Comparison of ENCODE assay signal across 7 mouse cellular contexts in genomic region chr7:126397221-126397620, GRCm38 (mm10). TPM values are rescaled to one million over a fixed set of nuclear protein-coding genes. Genes with fewer than 3 reads are reported as not detected.
A peak's percentile ranks its signal among the peaks of the same experiment; 100 is the strongest.
DNase-seq lines count a peak whose midpoint lies in the region; ATAC-seq lines count a peak whose summit lies in the region.

No protein-coding gene starts in this region.

- H3K36me3 ChIP-seq in megakaryocyte, embryonic 14.5 days (replicated peaks; ENCODE audit: low read length) = peaks cover 15% of the 10 kb centered on the region
- H3K36me3 ChIP-seq in forebrain, embryonic 16.5 days (ENCODE audit: control insufficient read depth, insufficient read depth) = no peaks in the 10 kb centered on the region
- H3K36me3 ChIP-seq in stomach, embryonic 16.5 days (ENCODE audit: control insufficient read depth, insufficient read depth, low read length) = no peaks in the 10 kb centered on the region

- peak overlapping the region; percentile 98 for H3K4me3 ChIP-seq in megakaryocyte, embryonic 14.5 days (replicated peaks)
- no peak overlapping the region for H3K4me3 ChIP-seq in forebrain, embryonic 16.5 days (replicated peaks; ENCODE audit: low read length)
- H3K4me3 ChIP-seq in stomach, embryonic 16.5 days (replicated peaks; ENCODE audit: low read length) = no peak overlapping the region

- no peak overlapping the region; the same call in 1 of the 2 replicates for H3K27ac ChIP-seq in forebrain, embryonic 16.5 days (ENCODE audit: low read length)
- no peak overlapping the region for H3K27ac ChIP-seq in stomach, embryonic 16.5 days (ENCODE audit: low read length)

- H3K4me1 ChIP-seq in megakaryocyte, embryonic 14.5 days = peaks cover 58% of the 10 kb centered on the region
- H3K4me1 ChIP-seq in forebrain, embryonic 16.5 days (replicated peaks; ENCODE audit: control insufficient read depth, insufficient read depth, low read length) = peaks cover 10% of the 10 kb centered on the region
- peaks cover 6% of the 10 kb centered on the region; the same call in 1 of the 2 replicates for H3K4me1 ChIP-seq in stomach, embryonic 16.5 days (ENCODE audit: control insufficient read depth, insufficient read depth, low read length)

- WGBS in forebrain, embryonic 16.5 days = 52% methylated on average over 6 of the region's 6 CpGs
- 51% methylated on average over 6 of the region's 6 CpGs for WGBS in stomach, embryonic 16.5 days

- peak overlapping the region; percentile 42 for H3K4me2 ChIP-seq in forebrain, embryonic 16.5 days (ENCODE audit: low read length)
- H3K4me2 ChIP-seq in stomach, embryonic 16.5 days (ENCODE audit: low read depth, low read length) = peak overlapping the region; percentile 33

- no peak for ATAC-seq in megakaryocyte, adult 5-6 weeks (ENCODE audit: poor library complexity, severe bottlenecking)
- ATAC-seq in forebrain, embryonic 16.5 days = no peak
- ATAC-seq in stomach, embryonic 16.5 days (ENCODE audit: insufficient read depth, low FRiP score) = no peak

- intact Hi-C loops in left cerebral cortex, postnatal 10 days (cut with DNase I) = loop anchor here (2.0 kb wide), 1 partner anchor 132 kb away; no protein-coding TSS in a partner anchor
- intact Hi-C loops in left cerebral cortex, postnatal 4 days (cut with DNase I) = no loop called here

- peak; percentile 45 for DNase-seq in liver
- DNase-seq in left cerebral cortex, postnatal 10 days (ENCODE audit: extremely low spot score in 1 of 2, low spot score in 2 of 2) = no peak
- DNase-seq in left cerebral cortex, postnatal 4 days = no peak

- H3K9ac ChIP-seq in forebrain, embryonic 16.5 days (replicated peaks; ENCODE audit: low read depth, low read length) = peak overlapping the region; percentile 27; the same call in 1 of the 2 replicates
- H3K9ac ChIP-seq in stomach, embryonic 16.5 days (ENCODE audit: low read length) = no peak overlapping the region

- no peaks in the 10 kb centered on the region for H3K9me3 ChIP-seq in megakaryocyte, embryonic 14.5 days
- H3K9me3 ChIP-seq in forebrain, embryonic 16.5 days (ENCODE audit: control insufficient read depth, low read length) = no peaks in the 10 kb centered on the region
- no peaks in the 10 kb centered on the region for H3K9me3 ChIP-seq in stomach, embryonic 16.5 days (replicated peaks; ENCODE audit: control insufficient read depth, low read length)

- no peaks in the 10 kb centered on the region for H3K27me3 ChIP-seq in megakaryocyte, embryonic 14.5 days (replicated peaks)
- H3K27me3 ChIP-seq in forebrain, embryonic 16.5 days (replicated peaks; ENCODE audit: control insufficient read depth, insufficient read depth, low read length) = no peaks in the 10 kb centered on the region
- H3K27me3 ChIP-seq in stomach, embryonic 16.5 days (ENCODE audit: control insufficient read depth, insufficient read depth, low read length) = no peaks in the 10 kb centered on the region

RNA-seq across cellular contexts. Expression of gene Nfatc2ip, which starts 0.7 kb away (rescaled TPM):
- 0.79 TPM in 1 of 2 replicates, not detected in the other for polyA plus RNA-seq in megakaryocyte, embryonic 14.5 days (2012; ENCODE audit: insufficient read depth, low replicate concordance)
- 10.1 and 11.7 TPM in 2 replicates for total RNA-seq in megakaryocyte, adult 5-6 weeks (2015)
- total RNA-seq in megakaryocyte, adult 5-6 weeks (2017) = 13.9 and 16.6 TPM in 2 replicates
- 2.6 and 2.9 TPM in 2 replicates for polyA plus RNA-seq in forebrain, embryonic 16.5 days (2015; fragmentation: Nextera tagmentation; extraction: Ambion mirVana)
- 1.1 and 1.4 TPM in 2 replicates for polyA plus RNA-seq in stomach, embryonic 16.5 days (2015; fragmentation: Nextera tagmentation; extraction: Ambion mirVana)
- total RNA-seq in left cerebral cortex, postnatal 10 days (2021) = 1 to 10 TPM; 8.0 to 8.2 TPM
- 10 to 100 TPM in 1 of 2 experiments, 1 to 10 TPM in 1; 8.4 to 10.4 TPM for total RNA-seq in left cerebral cortex, postnatal 4 days (2021)

RNA-seq across cellular contexts. Expression of gene Cd19, which starts 17.5 kb away (rescaled TPM):
- not detected in 2 replicates for polyA plus RNA-seq in megakaryocyte, embryonic 14.5 days (2012; ENCODE audit: insufficient read depth, low replicate concordance)
- total RNA-seq in megakaryocyte, adult 5-6 weeks (2015) = 0.20 and 1.1 TPM in 2 replicates
- total RNA-seq in megakaryocyte, adult 5-6 weeks (2017) = 0.24 TPM in 1 of 2 replicates, not detected in the other
- polyA plus RNA-seq in forebrain, embryonic 16.5 days (2015; fragmentation: Nextera tagmentation; extraction: Ambion mirVana) = not detected in 2 replicates
- 0.62 and 0.75 TPM in 2 replicates for polyA plus RNA-seq in stomach, embryonic 16.5 days (2015; fragmentation: Nextera tagmentation; extraction: Ambion mirVana)
- total RNA-seq in left cerebral cortex, postnatal 10 days (2021) = not detected
- total RNA-seq in left cerebral cortex, postnatal 4 days (2021) = under 1 TPM; 0.16 to 0.32 TPM

RNA-seq across cellular contexts. Expression of gene Spns1, which starts 20.0 kb away (rescaled TPM):
- polyA plus RNA-seq in megakaryocyte, embryonic 14.5 days (2012; ENCODE audit: insufficient read depth, low replicate concordance) = 74.6 and 153 TPM in 2 replicates
- total RNA-seq in megakaryocyte, adult 5-6 weeks (2015) = 7.9 and 11.5 TPM in 2 replicates
- total RNA-seq in megakaryocyte, adult 5-6 weeks (2017) = 6.8 and 10.6 TPM in 2 replicates
- 75.5 and 80.1 TPM in 2 replicates for polyA plus RNA-seq in forebrain, embryonic 16.5 days (2015; fragmentation: Nextera tagmentation; extraction: Ambion mirVana)
- polyA plus RNA-seq in stomach, embryonic 16.5 days (2015; fragmentation: Nextera tagmentation; extraction: Ambion mirVana) = 48.1 and 52.4 TPM in 2 replicates
- total RNA-seq in left cerebral cortex, postnatal 10 days (2021) = 10 to 100 TPM; 85.2 to 89.0 TPM
- 10 to 100 TPM; 82.4 to 83.9 TPM for total RNA-seq in left cerebral cortex, postnatal 4 days (2021)

RNA-seq across cellular contexts. Expression of gene Lat, which starts 27.9 kb away (rescaled TPM):
- 715 and 927 TPM in 2 replicates for polyA plus RNA-seq in megakaryocyte, embryonic 14.5 days (2012; ENCODE audit: insufficient read depth, low replicate concordance)
- 3.2 and 7.3 TPM in 2 replicates for total RNA-seq in megakaryocyte, adult 5-6 weeks (2015)
- total RNA-seq in megakaryocyte, adult 5-6 weeks (2017) = 3.3 and 6.3 TPM in 2 replicates
- polyA plus RNA-seq in forebrain, embryonic 16.5 days (2015; fragmentation: Nextera tagmentation; extraction: Ambion mirVana) = 0.77 and 0.98 TPM in 2 replicates
- 0.51 and 2.0 TPM in 2 replicates for polyA plus RNA-seq in stomach, embryonic 16.5 days (2015; fragmentation: Nextera tagmentation; extraction: Ambion mirVana)
- 1 to 10 TPM in 1 of 2 experiments, under 1 TPM in 1; 0.64 to 1.6 TPM for total RNA-seq in left cerebral cortex, postnatal 10 days (2021)
- 1 to 10 TPM; 1.5 to 2.1 TPM for total RNA-seq in left cerebral cortex, postnatal 4 days (2021)

RNA-seq across cellular contexts. Expression of gene Rabep2, which starts 31.3 kb away (rescaled TPM):
- polyA plus RNA-seq in megakaryocyte, embryonic 14.5 days (2012; ENCODE audit: insufficient read depth, low replicate concordance) = 97.9 and 143 TPM in 2 replicates
- 6.7 and 6.8 TPM in 2 replicates for total RNA-seq in megakaryocyte, adult 5-6 weeks (2015)
- 21.4 and 25.0 TPM in 2 replicates for total RNA-seq in megakaryocyte, adult 5-6 weeks (2017)
- polyA plus RNA-seq in forebrain, embryonic 16.5 days (2015; fragmentation: Nextera tagmentation; extraction: Ambion mirVana) = 24.4 and 26.5 TPM in 2 replicates
- 28.0 and 31.5 TPM in 2 replicates for polyA plus RNA-seq in stomach, embryonic 16.5 days (2015; fragmentation: Nextera tagmentation; extraction: Ambion mirVana)
- total RNA-seq in left cerebral cortex, postnatal 10 days (2021) = 1 to 10 TPM; 8.7 to 8.8 TPM
- total RNA-seq in left cerebral cortex, postnatal 4 days (2021) = 10 to 100 TPM; 18.6 to 19.9 TPM

Comparison
In these comparisons a context has a peak if more than half of its experiments do, and no peak if none do; other contexts are left out.
1. RNA of gene Spns1, which starts 20.0 kb away (total RNA-seq): 85.2 to 89.0 TPM in left cerebral cortex, postnatal 10 days and 82.4 to 83.9 TPM in left cerebral cortex, postnatal 4 days; 6.8 to 11.5 TPM in megakaryocyte, adult 5-6 weeks; every median in the first group is over 4 times any median in the second.